Mouse (Mus musculus): ENCODE results near the gene B230307C23Rik. TPM values are rescaled to one million over a fixed set of nuclear protein-coding genes. Genes with fewer than 3 reads are reported as not detected.
A peak's percentile ranks its signal among the peaks of the same experiment; 100 is the strongest.
"Not testable (repeated sequence)": the region's sequence is repeated elsewhere in the genome, so short reads cannot be mapped to it uniquely, and the experiment has no call there.

Gene B230307C23Rik
- polyA plus RNA-seq, 1 experiment, result 7.1 TPM

DNA sequence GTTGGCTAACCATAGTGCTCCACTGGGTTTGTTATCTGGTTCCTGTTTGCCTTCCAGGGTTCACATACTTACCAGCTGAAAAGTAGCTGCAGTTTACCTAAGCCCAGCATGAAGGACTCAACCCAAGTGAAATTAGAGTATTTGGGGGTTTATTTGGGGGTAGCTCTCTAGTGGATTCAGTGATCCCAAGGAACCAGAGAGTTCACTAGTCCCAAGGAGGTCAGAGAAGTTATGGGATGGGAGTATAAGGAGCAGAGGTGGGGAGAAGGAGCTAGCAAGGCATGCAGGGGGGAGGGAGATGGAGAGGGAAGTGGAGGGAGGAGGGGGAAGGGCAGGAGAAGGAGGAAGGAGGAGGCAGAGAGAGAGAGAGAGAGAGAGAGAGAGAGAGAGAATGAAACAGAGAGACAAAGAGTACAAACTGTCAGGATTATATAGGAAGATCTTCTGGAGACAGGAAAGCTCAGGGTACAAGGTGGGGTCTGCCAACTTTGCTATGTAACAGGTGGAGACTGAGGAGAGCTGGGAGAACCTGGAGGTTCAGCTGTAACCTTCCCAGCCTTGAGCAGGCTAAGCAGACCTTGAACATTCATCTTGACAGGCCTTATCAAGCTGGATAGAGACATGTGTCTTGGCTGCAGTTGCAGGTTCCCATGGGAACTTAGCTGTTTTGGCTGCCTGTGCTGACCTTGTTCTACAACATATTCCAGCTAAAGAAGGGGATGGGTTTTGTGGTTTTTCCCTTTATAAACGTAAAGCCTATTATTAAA lies 1.1 kb upstream of the B230307C23Rik start:
- 3% methylated on average over 1 of the region's 1 CpGs for WGBS
- no peak for DNase-seq (ENCODE audit: low read depth, low spot score)

DNA sequence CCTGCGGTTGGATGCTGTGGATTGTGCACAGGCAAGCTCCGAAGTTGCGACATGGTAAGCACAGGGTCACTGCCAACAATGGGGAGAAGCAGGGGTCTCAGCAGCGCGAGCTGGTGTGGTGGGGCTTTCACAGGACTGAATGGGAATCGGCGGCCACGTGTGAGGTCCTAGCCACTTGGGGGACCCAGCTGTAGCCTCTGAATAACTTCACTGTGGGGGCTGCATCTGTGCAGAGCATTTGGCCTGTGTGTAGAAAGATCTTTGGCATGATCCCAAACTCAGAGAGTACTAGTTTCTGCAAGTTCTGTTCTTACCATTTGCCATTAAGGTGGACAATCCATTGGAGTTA lies 242 bp downstream of the B230307C23Rik start:
- WGBS, result 1% methylated on average over 8 of the region's 8 CpGs
- not testable (repeated sequence) for DNase-seq (ENCODE audit: low read depth, low spot score)

DNA sequence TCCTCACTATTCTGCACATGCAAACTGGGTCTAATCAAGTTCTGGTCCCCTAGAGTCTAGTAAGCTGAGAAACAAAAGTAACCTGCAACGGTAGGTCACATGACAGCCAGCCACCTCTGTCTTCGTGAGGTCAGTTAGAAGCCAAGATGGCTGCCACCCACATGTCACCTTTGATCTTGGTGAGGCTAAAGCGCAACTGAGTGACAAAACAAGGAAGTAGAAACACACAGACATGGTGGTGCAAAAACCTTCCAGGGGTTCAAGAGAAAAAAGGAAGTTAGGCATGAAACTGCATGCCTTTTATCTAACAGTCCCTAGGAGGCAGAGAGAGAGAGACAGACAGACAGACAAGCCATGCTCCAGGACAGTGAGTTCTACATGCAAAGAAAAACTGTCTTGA lies 25.0 kb downstream of the B230307C23Rik start:
- WGBS, result 94% methylated on average over 3 of the region's 3 CpGs
- DNase-seq (ENCODE audit: low read depth, low spot score), result no peak

DNA sequence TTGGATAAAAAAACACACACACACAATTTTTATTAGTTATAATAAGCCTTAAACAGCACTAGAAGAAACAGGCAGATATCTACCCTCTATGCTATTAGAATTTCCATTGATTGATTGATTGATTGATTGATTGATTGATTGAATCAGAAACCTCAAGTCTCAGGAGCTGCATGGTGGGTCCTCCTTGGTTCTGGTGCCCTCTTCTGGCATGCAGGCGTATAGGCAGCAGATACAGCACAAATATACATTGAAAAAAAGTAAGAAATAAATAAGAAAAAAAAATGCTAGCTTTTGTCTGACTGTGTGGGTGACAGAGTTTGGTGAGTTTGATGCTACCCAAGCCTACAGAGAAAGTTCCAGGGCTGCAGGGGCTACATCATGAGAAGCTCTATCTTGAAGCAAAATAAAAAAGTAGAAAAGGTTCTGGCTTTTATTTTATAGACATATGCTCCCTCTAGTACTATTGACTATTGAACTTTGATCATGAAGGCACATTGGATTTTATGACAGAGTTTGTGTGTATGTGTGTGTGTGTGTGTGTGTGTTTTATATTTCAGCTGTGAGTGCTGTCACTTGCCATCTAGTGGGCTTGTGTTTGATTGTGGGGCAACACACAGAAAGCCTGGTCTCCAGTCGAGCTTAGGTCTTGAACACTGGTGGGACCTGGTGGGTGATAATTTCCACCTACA lies 25.7 kb downstream of the B230307C23Rik start:
- DNase-seq (ENCODE audit: low read depth, low spot score), result peak; percentile 72
- 95% methylated on average over 2 of the region's 2 CpGs for WGBS

- DNase-seq (ENCODE audit: low read depth, low spot score), result not testable (repeated sequence)
- WGBS, result 90% methylated on average over 8 of the region's 8 CpGs
Measured at GRCm38 (mm10) chr16:98026186-98026585, 29.1 kb downstream of the B230307C23Rik start.

DNA sequence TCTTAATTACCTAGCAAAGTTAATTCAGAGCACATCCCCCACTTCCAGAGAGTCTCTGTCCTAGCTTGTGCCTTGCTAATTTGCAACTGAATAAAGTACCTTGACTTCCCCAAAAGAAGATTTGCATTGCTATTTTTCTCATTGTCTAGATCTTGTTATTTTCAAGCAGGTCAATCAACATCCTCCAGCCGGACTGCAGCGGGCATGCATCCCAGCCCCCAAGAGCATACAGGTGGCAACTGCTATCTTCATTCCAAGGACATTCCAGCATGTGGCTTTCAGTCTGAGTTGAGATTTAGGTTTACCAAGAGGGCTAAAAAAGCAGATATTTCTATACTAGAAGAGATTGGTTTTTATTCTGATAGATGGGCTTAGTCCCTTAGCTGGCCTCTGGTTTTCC lies 37.9 kb downstream of the B230307C23Rik start:
- WGBS, result 97% methylated on average over 2 of the region's 2 CpGs
- not testable (repeated sequence) for DNase-seq (ENCODE audit: low read depth, low spot score)

GRCm38 (mm10) chr16:98041676-98042075 lies 44.6 kb downstream of the B230307C23Rik start:
- whole genome bisulfite sequencing, result 84% methylated on average over 2 of the region's 2 CpGs
- no peak for DNase-seq (ENCODE audit: low read depth, low spot score)

DNA sequence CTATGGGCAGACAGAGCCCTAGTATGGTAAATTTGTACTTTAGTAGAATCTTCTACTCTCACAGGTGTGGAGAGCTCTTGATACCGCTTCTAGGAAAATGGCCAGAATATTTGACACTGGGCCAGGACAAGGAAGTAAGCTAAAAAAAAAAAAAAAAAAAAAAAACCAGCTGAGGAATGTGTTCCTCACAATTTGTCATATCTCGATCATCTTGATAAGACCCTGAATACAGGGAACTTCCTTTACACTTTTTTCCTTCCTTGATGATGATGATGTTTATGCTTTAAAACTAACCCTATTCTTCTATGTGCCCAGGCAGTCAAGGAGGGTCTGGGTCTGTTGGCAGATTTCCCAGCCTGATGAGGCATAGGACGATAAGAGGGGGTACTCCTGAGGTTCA lies 82.3 kb downstream of the B230307C23Rik start:
- DNase-seq (ENCODE audit: low read depth, low spot score), result not testable (repeated sequence)
- 59% methylated on average over 3 of the region's 3 CpGs for WGBS

DNA sequence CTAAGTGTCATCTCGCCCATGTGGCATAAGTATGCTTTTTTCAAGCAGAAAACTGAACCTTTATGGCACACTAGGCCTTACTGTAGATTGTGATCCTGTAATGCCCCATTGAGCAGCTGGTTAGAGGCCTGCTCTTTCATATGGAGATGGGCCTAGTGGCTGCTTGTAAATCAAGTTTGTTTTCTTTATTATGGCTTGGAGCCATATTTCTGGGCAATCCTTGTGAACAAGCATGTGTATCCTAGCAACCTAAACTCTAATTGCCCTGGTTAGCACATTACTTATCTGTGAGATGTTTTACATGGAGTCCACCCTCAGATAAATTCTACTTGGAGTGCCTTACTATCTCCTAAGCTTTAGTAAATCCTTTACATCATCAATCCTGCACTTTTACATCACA lies 84.0 kb downstream of the B230307C23Rik start:
- not testable (repeated sequence) for DNase-seq (ENCODE audit: low read depth, low spot score)
- WGBS, result 55% methylated on average over 1 of the region's 1 CpGs

Other genes starting within 250 kb of the B230307C23Rik start
- gene Ripk4, start 233.5 kb upstream of the B230307C23Rik start, polyA plus RNA-seq (2012; rRNA removed), result 13.1 and 21.3 TPM in 2 replicates
- gene Prdm15, start 145.5 kb upstream of the B230307C23Rik start, polyA plus RNA-seq (2012; rRNA removed), result 5.1 and 10.8 TPM in 2 replicates
- 10.1 and 13.2 TPM in 2 replicates for gene C2cd2, start 34.7 kb upstream of the B230307C23Rik start, polyA plus RNA-seq (2012; rRNA removed)
- gene Zbtb21, start 34.7 kb upstream of the B230307C23Rik start, polyA plus RNA-seq (2012; rRNA removed), result 9.8 and 13.7 TPM in 2 replicates
- gene A630089N07Rik, start 85.1 kb downstream of the B230307C23Rik start, polyA plus RNA-seq (2012; rRNA removed), result 1.2 and 1.4 TPM in 2 replicates